Mouse (Mus musculus) stomach, embryonic 16.5 days (tissue): Measurements from ENCODE around the gene Olfr1032. TPM values are rescaled to one million over a fixed set of nuclear protein-coding genes. Genes with fewer than 3 reads are reported as not detected.

Experiments
- polyA plus RNA-seq: library from polyadenylated mRNA; unstranded; fragments of >200 nt; fragmentation: Nextera tagmentation; extraction: Ambion mirVana; gene quantifications from 2 replicates; pipeline ENCODE4 v1.2.1, GENCODE M21; 2015

Olfr1032 gene
- polyA plus RNA-seq, 1 experiment from 2014 or later = not detected

Other genes starting within 250 kb of the Olfr1032 start
- gene Olfr1012, start 242.8 kb upstream of the Olfr1032 start, polyA plus RNA-seq = not detected in 2 replicates
- not detected in 2 replicates for gene Olfr1013, start 238.4 kb upstream of the Olfr1032 start, polyA plus RNA-seq
- not detected in 2 replicates for gene Olfr1014, start 232.8 kb upstream of the Olfr1032 start, polyA plus RNA-seq
- not detected in 2 replicates for gene Olfr1015, start 223.5 kb upstream of the Olfr1032 start, polyA plus RNA-seq
- gene Olfr1016, start 203.0 kb upstream of the Olfr1032 start, polyA plus RNA-seq = not detected in 2 replicates
- gene Olfr1018, start 187.1 kb upstream of the Olfr1032 start, polyA plus RNA-seq = not detected in 2 replicates
- gene Olfr1019, start 160.1 kb upstream of the Olfr1032 start, polyA plus RNA-seq = not detected in 2 replicates
- gene Olfr1020, start 158.5 kb upstream of the Olfr1032 start, polyA plus RNA-seq = not detected in 2 replicates
- not detected in 2 replicates for gene Olfr1022, start 136.9 kb upstream of the Olfr1032 start, polyA plus RNA-seq
- not detected in 2 replicates for gene Olfr1023, start 119.9 kb upstream of the Olfr1032 start, polyA plus RNA-seq
- gene Olfr1024, start 100.5 kb upstream of the Olfr1032 start, polyA plus RNA-seq = not detected in 2 replicates
- gene Olfr1025-ps1, start 90.3 kb upstream of the Olfr1032 start, polyA plus RNA-seq = not detected in 2 replicates
- not detected in 2 replicates for gene Olfr1026, start 84.0 kb upstream of the Olfr1032 start, polyA plus RNA-seq
- not detected in 2 replicates for gene Olfr1028, start 55.1 kb upstream of the Olfr1032 start, polyA plus RNA-seq
- gene Olfr1029, start 31.6 kb upstream of the Olfr1032 start, polyA plus RNA-seq = not detected in 2 replicates
- not detected in 2 replicates for gene Olfr1030, start 26.3 kb upstream of the Olfr1032 start, polyA plus RNA-seq
- gene Olfr1031, start 15.2 kb upstream of the Olfr1032 start, polyA plus RNA-seq = not detected in 2 replicates
- 4.9 and 5.4 TPM in 2 replicates for gene Olfr1033, start 15.1 kb downstream of the Olfr1032 start, polyA plus RNA-seq
- gene Olfr1034, start 40.3 kb downstream of the Olfr1032 start, polyA plus RNA-seq = 0.06 and 0.09 TPM in 2 replicates
- gene Olfr1036, start 68.5 kb downstream of the Olfr1032 start, polyA plus RNA-seq = not detected in 2 replicates
- not detected in 2 replicates for gene Olfr1037, start 81.8 kb downstream of the Olfr1032 start, polyA plus RNA-seq
- not detected in 2 replicates for gene Olfr1039, start 130.4 kb downstream of the Olfr1032 start, polyA plus RNA-seq
- not detected in 2 replicates for gene Olfr1040, start 141.2 kb downstream of the Olfr1032 start, polyA plus RNA-seq
- gene Olfr1042, start 156.3 kb downstream of the Olfr1032 start, polyA plus RNA-seq = not detected in 2 replicates
- gene Olfr1043, start 162.0 kb downstream of the Olfr1032 start, polyA plus RNA-seq = not detected in 2 replicates
- not detected in 2 replicates for gene Olfr1044, start 172.3 kb downstream of the Olfr1032 start, polyA plus RNA-seq
- gene Olfr52, start 180.1 kb downstream of the Olfr1032 start, polyA plus RNA-seq = not detected in 2 replicates
- gene Olfr1045, start 197.5 kb downstream of the Olfr1032 start, polyA plus RNA-seq = not detected in 2 replicates
- gene Olfr1046, start 213.8 kb downstream of the Olfr1032 start, polyA plus RNA-seq = not detected in 2 replicates
- not detected in 2 replicates for gene Olfr1047, start 225.9 kb downstream of the Olfr1032 start, polyA plus RNA-seq
- not detected in 2 replicates for gene Olfr1048, start 234.7 kb downstream of the Olfr1032 start, polyA plus RNA-seq